Mouse (Mus musculus) embryo, embryonic 9.5 days (tissue): ENCODE measurements around the gene Muc3.
"Not testable (repeated sequence)": the region's sequence is repeated elsewhere in the genome, so short reads cannot be mapped to it uniquely, and the experiment has no call there.

Source experiments
- DNase-seq: peaks from one replicate; pipeline ENCODE4 v3.0.0-alpha.2; 2017; ENCODE audit errors: extremely low spot score

The Muc3 gene

GRCm38 (mm10) chr5:137122686-137123193, 26.4 kb downstream of the Muc3 start:
- peak; percentile 80 for DNase-seq

DNA sequence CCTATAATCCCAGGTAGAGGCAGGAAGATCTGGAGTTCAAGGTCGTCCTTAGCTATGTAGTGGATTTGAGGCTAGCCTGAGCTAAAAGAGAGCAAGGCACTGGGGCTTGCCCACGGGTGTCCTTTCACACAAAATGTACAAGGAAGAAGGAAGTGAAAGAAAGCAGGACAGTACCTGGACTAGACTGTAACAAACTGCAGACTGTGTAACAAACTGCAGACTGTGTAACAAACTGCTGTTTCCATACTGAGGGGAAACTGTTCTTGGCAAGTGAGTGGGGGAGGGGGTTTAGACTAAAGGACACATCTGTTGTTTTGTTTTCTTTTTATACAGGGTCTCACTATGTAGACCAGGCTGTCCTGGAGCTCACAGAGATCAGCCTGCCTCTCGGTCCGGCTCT, 27.8 kb downstream of the Muc3 start:
- DNase-seq: no peak

GRCm38 (mm10) chr5:137118878-137119277, 30.2 kb downstream of the Muc3 start:
- DNase-seq: no peak

DNA sequence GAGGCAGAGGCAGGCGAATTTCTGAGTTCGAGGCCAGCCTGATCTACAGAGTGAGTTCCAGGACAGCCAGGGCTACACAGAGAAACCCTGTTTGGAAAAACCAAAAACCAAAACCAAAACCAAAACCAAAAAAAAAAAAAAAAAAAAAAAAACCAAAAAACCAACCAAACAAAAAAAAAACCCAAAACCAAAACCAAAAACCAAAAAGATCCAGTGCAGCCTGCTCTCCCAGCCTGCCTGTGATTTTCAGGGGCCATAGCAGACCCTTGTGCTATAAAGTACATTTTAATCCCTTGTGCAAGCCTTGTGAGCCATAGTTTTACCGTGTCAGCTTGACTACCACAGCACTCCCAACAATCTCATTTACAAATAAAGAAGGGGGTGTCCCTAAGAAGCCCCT, 31.1 kb downstream of the Muc3 start:
- not testable (repeated sequence) for DNase-seq

DNA sequence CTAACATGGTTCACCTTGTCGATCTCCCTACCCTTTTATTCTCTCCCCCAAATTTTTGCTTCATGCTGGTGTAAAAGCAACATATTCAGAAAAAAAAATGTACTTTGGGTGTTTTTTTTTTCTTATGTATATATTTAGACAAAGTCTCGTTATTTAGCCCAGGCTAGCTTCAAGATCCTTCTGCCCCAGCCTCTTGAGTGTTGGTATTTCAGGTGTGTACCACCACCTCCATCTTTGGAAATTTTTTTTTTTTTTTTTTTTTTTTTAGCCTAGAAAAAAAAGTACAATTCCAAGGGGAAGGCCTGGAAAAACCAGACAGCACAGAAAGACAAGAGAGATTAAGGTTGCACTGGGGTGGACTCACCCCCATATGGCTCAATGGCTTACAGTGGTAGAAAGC, 32.1 kb downstream of the Muc3 start:
- no peak for DNase-seq

GRCm38 (mm10) chr5:137115866-137116847, 33.0 kb downstream of the Muc3 start, which contains the start of gene Trim56:
Gene Trim56 (minus strand): TSS chr5:137116209.
- peak; percentile 79 for DNase-seq

GRCm38 (mm10) chr5:137114891-137115561, 34.1 kb downstream of the Muc3 start:
- no peak for DNase-seq

DNA sequence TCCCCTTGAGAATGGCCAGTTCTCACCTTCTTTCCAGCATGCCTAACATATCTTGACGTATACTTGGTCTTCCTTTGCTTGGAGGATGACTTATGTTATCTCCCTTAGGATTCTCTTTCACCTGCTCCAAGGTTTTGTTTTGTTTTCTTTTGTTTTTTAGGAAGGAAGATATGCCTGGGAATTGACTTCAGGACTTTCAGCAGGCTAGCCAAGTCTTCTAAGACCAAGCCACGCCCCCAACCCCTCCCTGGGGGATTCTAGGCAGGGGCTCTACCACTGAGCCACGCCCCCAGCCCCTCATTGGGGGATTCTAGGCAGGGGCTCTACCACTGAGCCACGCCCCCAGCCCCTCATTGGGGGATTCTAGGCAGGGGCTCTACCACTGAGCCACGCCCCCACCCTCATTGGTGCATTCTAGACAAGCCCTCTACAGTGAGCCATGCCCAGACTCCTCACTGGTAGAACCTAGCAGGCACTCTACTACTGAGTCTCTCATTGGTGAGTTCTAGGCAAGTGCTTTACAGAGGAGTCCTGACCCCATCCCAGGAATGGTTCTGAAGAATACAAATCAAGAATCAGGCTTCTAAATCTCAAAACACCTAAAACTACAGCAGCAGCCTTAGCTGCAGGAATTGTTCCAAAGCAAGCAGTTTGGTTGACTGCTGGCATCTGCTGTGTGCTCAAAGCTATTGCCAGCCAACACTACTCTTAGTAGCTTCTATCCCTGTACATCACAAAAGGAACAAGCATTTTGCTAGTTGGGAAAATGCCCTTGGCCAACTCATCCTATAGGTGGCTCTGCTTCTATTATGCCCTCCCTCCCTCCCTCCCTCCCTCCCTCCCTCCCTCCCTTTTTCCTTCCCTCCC, 37.3 kb downstream of the Muc3 start:
- DNase-seq: no peak

- no peak for DNase-seq
These were observed 38.3 kb downstream of the Muc3 start for GRCm38 (mm10) chr5:137110863-137111262.

- no peak for DNase-seq
These were observed 39.1 kb downstream of the Muc3 start for GRCm38 (mm10) chr5:137109941-137110593.

GRCm38 (mm10) chr5:137108111-137108510, 41.0 kb downstream of the Muc3 start:
- no peak for DNase-seq

- DNase-seq: no peak
These were observed 41.5 kb downstream of the Muc3 start for GRCm38 (mm10) chr5:137107670-137108069.

DNA sequence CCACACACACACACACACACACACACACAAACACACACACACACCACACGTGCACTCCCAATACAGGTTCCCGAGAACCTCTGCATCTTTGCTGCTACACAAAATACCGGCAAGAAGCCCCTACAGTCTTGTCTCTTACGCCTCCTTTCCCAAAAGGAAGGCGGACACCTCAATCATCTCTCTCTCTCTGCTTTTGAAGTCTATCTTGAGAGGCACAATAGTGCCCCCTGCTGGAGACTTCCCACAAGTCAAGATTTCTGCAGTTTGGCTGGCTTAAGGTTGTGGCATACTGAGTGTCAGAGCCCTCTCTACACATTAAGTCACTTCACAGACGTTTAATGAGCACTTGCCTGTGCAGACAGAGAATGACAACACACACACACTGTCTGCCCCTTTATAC, 42.1 kb downstream of the Muc3 start:
- peak; percentile 75 for DNase-seq

DNA sequence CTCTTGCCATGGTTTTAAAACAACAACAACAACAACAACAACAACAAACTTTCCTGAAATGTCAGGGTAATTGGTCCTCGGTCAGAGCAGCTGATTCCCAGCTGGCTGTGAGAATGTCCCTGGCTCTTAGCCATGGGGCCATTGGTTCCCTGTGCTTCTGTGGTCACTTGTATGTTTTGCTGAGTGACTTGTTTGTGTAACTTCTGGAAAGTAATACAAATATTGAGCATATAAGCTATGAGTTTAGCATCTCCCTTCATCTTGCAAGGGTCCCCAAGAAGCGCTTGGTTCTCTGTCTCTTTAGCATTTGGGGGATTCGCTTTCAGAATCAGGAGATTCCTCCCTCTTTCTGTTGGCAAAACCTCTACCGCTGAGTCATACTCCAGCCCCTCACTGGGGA, 42.7 kb downstream of the Muc3 start:
- no peak for DNase-seq

DNA sequence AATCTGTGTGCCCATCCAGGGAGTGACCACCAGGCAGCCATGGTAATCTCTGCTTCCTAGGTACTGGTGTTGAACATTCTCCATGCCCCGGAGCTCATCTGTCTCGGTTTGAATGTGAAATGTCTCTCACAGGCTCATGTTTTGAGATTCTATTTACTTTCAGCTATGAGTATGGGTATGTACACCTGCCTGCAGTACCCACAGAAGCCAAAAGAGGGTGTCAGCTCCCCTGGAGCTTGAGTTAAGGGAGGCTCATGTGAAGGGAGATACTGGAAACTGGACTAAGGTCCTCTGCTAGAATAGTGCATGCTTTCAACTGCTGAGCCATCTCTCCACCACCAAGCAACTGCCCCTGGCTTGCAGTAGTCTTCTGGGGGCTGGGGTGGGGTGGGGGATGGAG, 45.2 kb downstream of the Muc3 start:
- DNase-seq: no peak

GRCm38 (mm10) chr5:137102575-137103522, 46.3 kb downstream of the Muc3 start:
- peak; percentile 6 for DNase-seq

GRCm38 (mm10) chr5:137102078-137102477, 47.0 kb downstream of the Muc3 start:
- no peak for DNase-seq

DNA sequence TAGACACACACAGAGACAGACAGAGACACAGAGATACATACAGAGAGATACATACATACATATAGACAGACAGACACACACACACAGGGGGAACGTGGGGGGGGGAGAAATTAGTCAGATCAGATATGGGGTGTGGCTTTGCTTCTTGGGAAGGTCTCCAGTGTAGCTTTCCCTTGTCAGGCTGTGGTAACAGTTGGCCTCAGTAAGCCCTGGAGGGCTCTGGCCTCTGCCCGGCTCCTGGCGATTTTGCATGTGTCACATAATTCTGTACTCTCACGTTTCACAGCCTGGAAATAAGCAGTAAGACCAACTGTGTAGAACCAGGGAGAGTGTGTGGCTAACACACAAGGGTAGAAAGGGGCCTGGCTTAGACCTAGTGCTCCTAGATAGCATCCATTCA, 48.5 kb downstream of the Muc3 start:
- no peak for DNase-seq

GRCm38 (mm10) chr5:137098418-137098817, 50.7 kb downstream of the Muc3 start:
- no peak for DNase-seq

DNA sequence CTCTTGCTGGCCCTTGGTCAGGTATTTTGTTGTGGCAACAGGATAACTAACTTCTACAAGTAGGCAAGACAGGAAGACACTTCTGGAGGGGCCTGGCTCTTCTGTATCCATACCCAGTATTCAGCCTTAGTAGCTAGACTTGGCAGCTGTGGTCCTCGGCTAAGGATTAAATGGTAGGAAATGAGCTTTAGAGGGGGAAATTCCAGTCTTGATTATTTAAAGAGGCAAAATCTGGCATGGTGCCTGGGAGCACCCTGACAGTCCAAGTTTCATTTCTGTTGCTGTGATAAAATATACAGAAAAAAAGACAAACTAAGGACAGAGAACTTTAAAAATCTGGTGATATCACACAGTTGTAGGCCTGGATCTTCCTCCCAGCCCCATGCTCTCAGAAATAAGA, 53.1 kb downstream of the Muc3 start:
- DNase-seq: no peak
